In genomic region chr17:13700131-13701016, GRCm38 (mm10) we compare ENCODE assay signal across 8 mouse cellular contexts. TPM values are rescaled to one million over a fixed set of nuclear protein-coding genes. Genes with fewer than 3 reads are reported as not detected.
DNase-seq lines count a peak whose midpoint lies in the region; ATAC-seq and TF ChIP-seq lines count a peak whose summit lies in the region.

No protein-coding gene starts in this region.

- H3K27ac ChIP-seq in embryonic fibroblast, embryonic 13.5 days (ENCODE audit: insufficient read depth, low read length) = peak overlapping the region; percentile 67
- H3K27ac ChIP-seq in midbrain, embryonic 11.5 days (ENCODE audit: low read depth, low read length) = no peak overlapping the region; the same call in 1 of the 2 replicates

- H3K36me3 ChIP-seq in midbrain, embryonic 11.5 days (ENCODE audit: control insufficient read depth, insufficient read depth, low read length) = no peaks in the 10 kb centered on the region

- no peak; the same call in 1 of the 2 replicates for TF ChIP-seq POLR2A in embryonic fibroblast, embryonic 13.5 days (IDR thresholded peaks at IDR 0.05; ENCODE audit: low read depth, low read length)

- H3K4me2 ChIP-seq in midbrain, embryonic 11.5 days = no peak overlapping the region

- H3K9ac ChIP-seq in midbrain, embryonic 11.5 days (ENCODE audit: low read length) = peak overlapping the region; percentile 7; the same call in 1 of the 2 replicates

- 23% methylated on average over 4 of the region's 4 CpGs for WGBS in midbrain, embryonic 11.5 days

- intact Hi-C loops in heart, postnatal 10 days (cut with DNase I) = loop anchor here (5.0 kb wide), 2 partner anchors 37 to 57 kb away; no protein-coding TSS in a partner anchor

- no peak overlapping the region for H3K4me3 ChIP-seq in embryonic fibroblast, embryonic 13.5 days (ENCODE audit: insufficient read depth, low read length)
- H3K4me3 ChIP-seq in midbrain, embryonic 11.5 days (ENCODE audit: low read depth, low read length) = no peak overlapping the region

- peak; percentile 66 for ATAC-seq in midbrain, embryonic 11.5 days (ENCODE audit: low FRiP score)
- no peak for ATAC-seq in megakaryocyte-erythroid progenitor cell, adult 5-6 weeks (replicated peaks; ENCODE audit: low FRiP score, low TSS enrichment, poor library complexity, severe bottlenecking)

- no peaks in the 10 kb centered on the region for H3K27me3 ChIP-seq in midbrain, embryonic 11.5 days (ENCODE audit: control insufficient read depth, insufficient read depth, low read length)

- no peaks in the 10 kb centered on the region for H3K9me3 ChIP-seq in midbrain, embryonic 11.5 days (ENCODE audit: control insufficient read depth, low read length)

- H3K4me1 ChIP-seq in embryonic fibroblast, embryonic 13.5 days (ENCODE audit: control insufficient read depth, insufficient read depth, low read length) = peaks cover 23% of the 10 kb centered on the region
- peaks cover 9% of the 10 kb centered on the region for H3K4me1 ChIP-seq in midbrain, embryonic 11.5 days (ENCODE audit: control insufficient read depth, insufficient read depth, low read length)

- no peak for TF ChIP-seq CTCF in embryonic fibroblast, embryonic 13.5 days (IDR thresholded peaks at IDR 0.05; ENCODE audit: borderline replicate concordance, insufficient read depth, low read length)

- peak; percentile 48 for DNase-seq in adrenal gland, adult 8-10 months
- DNase-seq in heart, postnatal 10 days = peak; percentile 66 to 67
- DNase-seq in kidney, postnatal 36 days = peak; percentile 78 to 79
- DNase-seq in midbrain, embryonic 11.5 days (ENCODE audit: low spot score, missing footprints) = peak; percentile 89
- DNase-seq in thymus, postnatal 25 days = no peak
- DNase-seq in right cerebral cortex, postnatal 25 days = no peak

RNA-seq across cellular contexts. Expression of gene Afdn, which starts 60.0 kb away (rescaled TPM):
- total RNA-seq in adrenal gland, adult 8-10 months (2022) = 100 to 1,000 TPM in 1 of 4 experiments, 10 to 100 TPM in 3; 67.5 to 117 (median 80.3) TPM
- polyA plus RNA-seq in embryonic fibroblast, embryonic 13.5 days (2011; ENCODE audit: insufficient read length, low read depth, missing spikeins) = 45.8 and 51.7 TPM in 2 replicates
- total RNA-seq in heart, postnatal 10 days (2021) = 100 to 1,000 TPM; 112 to 150 TPM
- 117 and 123 TPM in 2 replicates for polyA plus RNA-seq in midbrain, embryonic 11.5 days (2014; fragmentation: Nextera tagmentation; extraction: Ambion mirVana)
- total RNA-seq in megakaryocyte-erythroid progenitor cell, adult 5-6 weeks (2014; fragmentation: Nextera tagmentation) = 0.59 and 3.3 TPM in 2 replicates
- total RNA-seq in megakaryocyte-erythroid progenitor cell, adult 5-6 weeks (2017) = 4.8 and 10.6 TPM in 2 replicates

Comparison
In these comparisons a context has a peak if more than half of its experiments do, and no peak if none do; other contexts are left out.
1. DNase-seq: peak in adrenal gland, adult 8-10 months (single experiment), heart, postnatal 10 days (2 of 2), kidney, postnatal 36 days (2 of 2) and midbrain, embryonic 11.5 days (single experiment); none in thymus, postnatal 25 days (single experiment) and right cerebral cortex, postnatal 25 days (single experiment).
2. RNA of gene Afdn, which starts 60.0 kb away (total RNA-seq): 112 to 150 TPM in heart, postnatal 10 days and 67.5 to 117 TPM in adrenal gland, adult 8-10 months; 0.59 to 10.6 TPM in megakaryocyte-erythroid progenitor cell, adult 5-6 weeks; every median in the first group is over 4 times any median in the second.